Mouse (Mus musculus) gastrocnemius, adult 2 months (tissue): ENCODE measurements at regions not wholly inside any gene's neighbourhood (a gene's known extent, or its start where the extent isn't known, plus 50 kb on each side); places are given as distances from the start of the nearest gene placed in this dataset.

Experiments
- DNase-seq: peaks from one replicate; pipeline ENCODE4 v3.0.0; 2022
- H3K27ac ChIP-seq: fragments of 200-600 bp; 2 replicates; pipeline ENCODE4 v1.8.1; 2022; ENCODE audit warnings: mild to moderate bottlenecking
- H3K4me3 ChIP-seq: fragments of 200-600 bp; 2 replicates; pipeline ENCODE4 v1.8.1; 2022; ENCODE audit warnings: mild to moderate bottlenecking, moderate library complexity
- CTCF ChIP-seq: fragments of 200-600 bp; IDR thresholded peaks from 2 replicates; pipeline ENCODE4 v1.8.1; 2022; ENCODE audit warnings: antibody characterized with exemption, mild to moderate bottlenecking, moderate library complexity
- intact Hi-C: fragments of 180-260 bp; cut with DNase I; formaldehyde crosslinking; loops from one replicate; pipeline ENCODE4 v1.15.1; 2025

- peak; percentile 62 for TF ChIP-seq CTCF
- no peak overlapping the region for H3K27ac ChIP-seq
- DNase-seq, result no peak
- intact Hi-C loops, result loop anchor here (5.0 kb wide), 1 partner anchor 279 kb away; no protein-coding TSS in a partner anchor
- no peak overlapping the region for H3K4me3 ChIP-seq
These were observed 81.9 kb downstream of the Tm2d3 start for GRCm38 (mm10) chr7:65772845-65773244.

GRCm38 (mm10) chr7:65773948-65774347 is 83.0 kb downstream of the Tm2d3 start:
- TF ChIP-seq CTCF, result no peak
- intact Hi-C loops, result loop anchor here (5.0 kb wide), 1 partner anchor 278 kb away; no protein-coding TSS in a partner anchor
- no peak overlapping the region for H3K4me3 ChIP-seq
- H3K27ac ChIP-seq, result no peak overlapping the region
- DNase-seq, result no peak

GRCm38 (mm10) chr7:65774388-65775015 is 83.5 kb downstream of the Tm2d3 start:
- H3K27ac ChIP-seq, result no peak overlapping the region
- TF ChIP-seq CTCF, result no peak
- intact Hi-C loops, result loop anchor here (5.0 kb wide), 1 partner anchor 278 kb away; no protein-coding TSS in a partner anchor

GRCm38 (mm10) chr7:65775016-65775415 is 84.0 kb downstream of the Tm2d3 start:
- intact Hi-C loops, result no loop called here
- no peak overlapping the region for H3K27ac ChIP-seq
- no peak for DNase-seq
- TF ChIP-seq CTCF, result no peak
- H3K4me3 ChIP-seq, result no peak overlapping the region

More at GRCm38 (mm10) chr7:65774388-65775015, 83.5 kb downstream of the Tm2d3 start:
- no peak overlapping the region for H3K4me3 ChIP-seq
- no peak for DNase-seq

- H3K4me3 ChIP-seq, result no peak overlapping the region
- intact Hi-C loops, result no loop called here
- no peak for DNase-seq
- H3K27ac ChIP-seq, result no peak overlapping the region
- TF ChIP-seq CTCF, result no peak
These were observed 81.7 kb upstream of the Pcsk6 start for GRCm38 (mm10) chr7:65779716-65780372.

GRCm38 (mm10) chr7:65780578-65781370 is 80.8 kb upstream of the Pcsk6 start:
- intact Hi-C loops, result no loop called here
- TF ChIP-seq CTCF, result no peak
- no peak for DNase-seq
- H3K27ac ChIP-seq, result no peak overlapping the region
- H3K4me3 ChIP-seq, result no peak overlapping the region

- no peak for TF ChIP-seq CTCF
- intact Hi-C loops, result no loop called here
- Histone ChIP-seq H3K4me3 (no peak overlapping the region), H3K27ac (no peak overlapping the region)
- DNase-seq, result peak; percentile 47
These were observed 79.5 kb upstream of the Pcsk6 start for GRCm38 (mm10) chr7:65782024-65782423.

- Histone ChIP-seq H3K4me3 (no peak overlapping the region), H3K27ac (no peak overlapping the region)
- no peak for DNase-seq
- intact Hi-C loops, result no loop called here
- no peak for TF ChIP-seq CTCF
These were observed 77.8 kb upstream of the Pcsk6 start for GRCm38 (mm10) chr7:65783773-65784172.

GRCm38 (mm10) chr7:65786916-65787315 is 74.6 kb upstream of the Pcsk6 start:
- intact Hi-C loops, result no loop called here
- Histone ChIP-seq H3K4me3 (no peak overlapping the region), H3K27ac (no peak overlapping the region)
- no peak for TF ChIP-seq CTCF
- DNase-seq, result no peak

GRCm38 (mm10) chr7:65787849-65788248 is 73.7 kb upstream of the Pcsk6 start:
- Histone ChIP-seq H3K27ac (no peak overlapping the region), H3K4me3 (no peak overlapping the region)
- no peak for TF ChIP-seq CTCF
- DNase-seq, result no peak
- intact Hi-C loops, result no loop called here

- TF ChIP-seq CTCF, result no peak
- intact Hi-C loops, result no loop called here
- no peak overlapping the region for H3K27ac ChIP-seq
These were observed 71.3 kb upstream of the Pcsk6 start for GRCm38 (mm10) chr7:65790264-65790663.

GRCm38 (mm10) chr7:65792187-65792823 is 69.2 kb upstream of the Pcsk6 start:
- no peak overlapping the region for H3K27ac ChIP-seq
- H3K4me3 ChIP-seq, result no peak overlapping the region
- TF ChIP-seq CTCF, result no peak
- no peak for DNase-seq
- intact Hi-C loops, result no loop called here

More at GRCm38 (mm10) chr7:65790264-65790663, 71.3 kb upstream of the Pcsk6 start:
- DNase-seq, result no peak
- no peak overlapping the region for H3K4me3 ChIP-seq
